Mouse (Mus musculus) cortical plate, adult 2 months (tissue): ENCODE measurements at regions not wholly inside any gene's neighbourhood (a gene's known extent, or its start where the extent isn't known, plus 50 kb on each side); places are given as distances from the start of the nearest gene placed in this dataset.

Source experiments
- CTCF ChIP-seq: fragments of 200-500 bp; IDR thresholded peaks from 2 replicates; pipeline ENCODE4 v1.5.1; 2011; ENCODE audit warnings: mild to moderate bottlenecking, control low read depth, low read length; ENCODE audit not compliant: insufficient read depth; ENCODE audit errors: extremely low read depth
- POLR2A ChIP-seq: fragments of 200-500 bp; IDR thresholded peaks from 2 replicates; pipeline ENCODE4 v1.6.1; 2011; ENCODE audit warnings: mild to moderate bottlenecking, low read length, control low read depth; ENCODE audit not compliant: insufficient read depth; ENCODE audit errors: extremely low read depth

GRCm38 (mm10) chr9:47322293-47322692, 207.7 kb upstream of the Cadm1 start:
- TF ChIP-seq CTCF (no peak), POLR2A (no peak)
